ENCODE assay signal across 8 mouse cellular contexts in genomic region chr3:90294064-90294440, GRCm38 (mm10). TPM values are rescaled to one million over a fixed set of nuclear protein-coding genes. Genes with fewer than 3 reads are reported as not detected.
A peak's percentile ranks its signal among the peaks of the same experiment; 100 is the strongest.
DNase-seq lines count a peak whose midpoint lies in the region; ATAC-seq and TF ChIP-seq lines count a peak whose summit lies in the region.

No protein-coding gene starts in this region.

- 8% methylated on average over 11 of the region's 11 CpGs for WGBS in lung, adult 2 months
- WGBS in heart, embryonic 16.5 days: 3% methylated on average over 11 of the region's 11 CpGs
- 7% methylated on average over 11 of the region's 11 CpGs for WGBS in liver, embryonic 16.5 days (ENCODE audit: insufficient replicate concordance)

- no peaks in the 10 kb centered on the region for H3K27me3 ChIP-seq in heart, embryonic 16.5 days (ENCODE audit: control insufficient read depth, insufficient read depth, low read length)
- H3K27me3 ChIP-seq in liver, embryonic 16.5 days (ENCODE audit: control insufficient read depth, insufficient read depth, low read depth, low read length): no peaks in the 10 kb centered on the region

- peak overlapping the region; percentile 89 for H3K4me2 ChIP-seq in heart, embryonic 16.5 days (ENCODE audit: low read depth, low read length)
- H3K4me2 ChIP-seq in liver, embryonic 16.5 days (ENCODE audit: low read depth, low read length): peak overlapping the region; percentile 81

- peak overlapping the region; percentile 94 for H3K9ac ChIP-seq in heart, embryonic 16.5 days (ENCODE audit: low read length)
- peak overlapping the region; percentile 95 for H3K9ac ChIP-seq in liver, embryonic 16.5 days (ENCODE audit: low read depth, low read length)

- peak overlapping the region; percentile 59 for H3K27ac ChIP-seq in bone marrow macrophage, adult 2 months (ENCODE audit: insufficient read depth, low read depth, low read length)
- peak overlapping the region; percentile 97 for H3K27ac ChIP-seq in heart, embryonic 16.5 days (ENCODE audit: low read length)
- peak overlapping the region; percentile 97 for H3K27ac ChIP-seq in liver, embryonic 16.5 days (ENCODE audit: low read length)

- TF ChIP-seq POLR2A in lung, adult 2 months (IDR thresholded peaks at IDR 0.05; ENCODE audit: borderline replicate concordance, extremely low read depth, low read depth, low read length): no peak
- TF ChIP-seq POLR2A in bone marrow macrophage, adult 2 months (IDR thresholded peaks at IDR 0.05; ENCODE audit: borderline replicate concordance, low read depth, low read length): no peak

- intact Hi-C loops in gastrocnemius, postnatal 14 days (cut with DNase I; ENCODE audit: low total_unique reads): loop anchor here (5.0 kb wide), 1 partner anchor 78 kb away; no protein-coding TSS in a partner anchor

- TF ChIP-seq CTCF in lung, adult 2 months (IDR thresholded peaks at IDR 0.05; ENCODE audit: insufficient read depth, low read length): no peak
- TF ChIP-seq CTCF in bone marrow macrophage, adult 2 months (IDR thresholded peaks at IDR 0.05; ENCODE audit: low read depth, low read length): no peak

- H3K9me3 ChIP-seq in heart, embryonic 16.5 days (replicated peaks; ENCODE audit: control insufficient read depth, low read length): no peaks in the 10 kb centered on the region
- no peaks in the 10 kb centered on the region for H3K9me3 ChIP-seq in liver, embryonic 16.5 days (replicated peaks; ENCODE audit: control insufficient read depth, low read length)

- no peak for ATAC-seq in heart, embryonic 16.5 days (replicated peaks; ENCODE audit: extremely low read depth, insufficient read depth, low FRiP score)
- ATAC-seq in liver, embryonic 16.5 days (ENCODE audit: low read depth): no peak

- H3K36me3 ChIP-seq in heart, embryonic 16.5 days (ENCODE audit: control insufficient read depth, insufficient read depth): no peaks in the 10 kb centered on the region
- no peaks in the 10 kb centered on the region for H3K36me3 ChIP-seq in liver, embryonic 16.5 days (ENCODE audit: control insufficient read depth, insufficient read depth)

- H3K4me3 ChIP-seq in lung, adult 2 months (replicated peaks; ENCODE audit: extremely low read depth, low read depth, low read length): peak overlapping the region; percentile 81
- H3K4me3 ChIP-seq in bone marrow macrophage, adult 2 months (ENCODE audit: insufficient read depth, low read length): peak overlapping the region; percentile 80
- peak overlapping the region; percentile 94 for H3K4me3 ChIP-seq in heart, embryonic 16.5 days (ENCODE audit: low read length)
- peak overlapping the region; percentile 93 for H3K4me3 ChIP-seq in liver, embryonic 16.5 days (ENCODE audit: low read depth, low read length)

- peak; percentile 22 for DNase-seq in lung, adult 2 months
- DNase-seq in lung, postnatal 25 days (ENCODE audit: low spot score): no peak
- DNase-seq in urinary bladder, postnatal 25 days (ENCODE audit: low spot score): no peak
- DNase-seq in layer of hippocampus, adult 9-10 months (ENCODE audit: low spot score): no peak
- DNase-seq in gastrocnemius, postnatal 14 days: no peak

- peaks cover 19% of the 10 kb centered on the region for H3K4me1 ChIP-seq in lung, adult 2 months (ENCODE audit: control insufficient read depth, insufficient read depth, low read length)
- H3K4me1 ChIP-seq in bone marrow macrophage, adult 2 months (ENCODE audit: control insufficient read depth, insufficient read depth, low read length): peaks cover 26% of the 10 kb centered on the region
- H3K4me1 ChIP-seq in heart, embryonic 16.5 days (ENCODE audit: control insufficient read depth, insufficient read depth, low read length): peaks cover 19% of the 10 kb centered on the region
- H3K4me1 ChIP-seq in liver, embryonic 16.5 days (ENCODE audit: control insufficient read depth, low read depth, low read length): peaks cover 27% of the 10 kb centered on the region

RNA-seq across cellular contexts. Expression of gene Gatad2b, which starts 1.1 kb away (rescaled TPM):
- 21.5 and 26.0 TPM in 2 replicates for polyA plus RNA-seq in lung, adult 2 months (2012; rRNA removed)
- polyA plus RNA-seq in bone marrow macrophage, adult 2 months (2012; ENCODE audit: insufficient read depth, insufficient read length, missing spikeins): 45.6 and 48.2 TPM in 2 replicates
- polyA plus RNA-seq in heart, embryonic 16.5 days (2015; fragmentation: Nextera tagmentation; extraction: Ambion mirVana): 8.4 and 8.7 TPM in 2 replicates
- polyA plus RNA-seq in liver, embryonic 16.5 days (2015; fragmentation: Nextera tagmentation; extraction: Ambion mirVana): 3.2 and 3.9 TPM in 2 replicates
- 10 to 100 TPM; 41.5 to 43.2 TPM for total RNA-seq in gastrocnemius, postnatal 14 days (2021)

RNA-seq across cellular contexts. Expression of gene Dennd4b, which starts 29.1 kb away (rescaled TPM):
- 37.5 and 39.6 TPM in 2 replicates for polyA plus RNA-seq in lung, adult 2 months (2012; rRNA removed)
- polyA plus RNA-seq in bone marrow macrophage, adult 2 months (2012; ENCODE audit: insufficient read depth, insufficient read length, missing spikeins): 47.7 and 52.9 TPM in 2 replicates
- 7.1 and 7.4 TPM in 2 replicates for polyA plus RNA-seq in heart, embryonic 16.5 days (2015; fragmentation: Nextera tagmentation; extraction: Ambion mirVana)
- polyA plus RNA-seq in liver, embryonic 16.5 days (2015; fragmentation: Nextera tagmentation; extraction: Ambion mirVana): 2.3 and 2.8 TPM in 2 replicates
- total RNA-seq in gastrocnemius, postnatal 14 days (2021): 10 to 100 TPM; 44.8 to 45.3 TPM

RNA-seq across cellular contexts. Expression of gene Crtc2, which starts 40.1 kb away (rescaled TPM):
- polyA plus RNA-seq in lung, adult 2 months (2012; rRNA removed): 60.2 and 77.4 TPM in 2 replicates
- polyA plus RNA-seq in bone marrow macrophage, adult 2 months (2012; ENCODE audit: insufficient read depth, insufficient read length, missing spikeins): 45.5 and 56.9 TPM in 2 replicates
- polyA plus RNA-seq in heart, embryonic 16.5 days (2015; fragmentation: Nextera tagmentation; extraction: Ambion mirVana): 12.2 and 13.9 TPM in 2 replicates
- 5.2 and 6.9 TPM in 2 replicates for polyA plus RNA-seq in liver, embryonic 16.5 days (2015; fragmentation: Nextera tagmentation; extraction: Ambion mirVana)
- total RNA-seq in gastrocnemius, postnatal 14 days (2021): 10 to 100 TPM; 13.5 to 14.1 TPM

RNA-seq across cellular contexts. Expression of gene Slc39a1, which starts 46.1 kb away (rescaled TPM):
- 72.8 and 83.7 TPM in 2 replicates for polyA plus RNA-seq in lung, adult 2 months (2012; rRNA removed)
- polyA plus RNA-seq in bone marrow macrophage, adult 2 months (2012; ENCODE audit: insufficient read depth, insufficient read length, missing spikeins): 155 and 159 TPM in 2 replicates
- 61.5 and 86.3 TPM in 2 replicates for polyA plus RNA-seq in heart, embryonic 16.5 days (2015; fragmentation: Nextera tagmentation; extraction: Ambion mirVana)
- polyA plus RNA-seq in liver, embryonic 16.5 days (2015; fragmentation: Nextera tagmentation; extraction: Ambion mirVana): 30.0 and 33.5 TPM in 2 replicates
- total RNA-seq in gastrocnemius, postnatal 14 days (2021): 10 to 100 TPM; 57.8 to 62.7 TPM

RNA-seq across cellular contexts. Expression of gene Creb3l4, which starts 50.7 kb away (rescaled TPM):
- 2.0 TPM in 2 replicates for polyA plus RNA-seq in lung, adult 2 months (2012; rRNA removed)
- 1.3 and 2.9 TPM in 2 replicates for polyA plus RNA-seq in bone marrow macrophage, adult 2 months (2012; ENCODE audit: insufficient read depth, insufficient read length, missing spikeins)
- polyA plus RNA-seq in heart, embryonic 16.5 days (2015; fragmentation: Nextera tagmentation; extraction: Ambion mirVana): 2.2 and 3.1 TPM in 2 replicates
- 0.35 and 0.41 TPM in 2 replicates for polyA plus RNA-seq in liver, embryonic 16.5 days (2015; fragmentation: Nextera tagmentation; extraction: Ambion mirVana)
- total RNA-seq in gastrocnemius, postnatal 14 days (2021): under 1 TPM; 0.27 to 0.39 TPM
